Mouse (Mus musculus) cortical plate, adult 2 months (tissue): Measurements from ENCODE around the gene Hspa12b. TPM values are rescaled to one million over a fixed set of nuclear protein-coding genes. Genes with fewer than 3 reads are reported as not detected.

Experiments used
- H3K27ac ChIP-seq: fragments of 200-500 bp; 2 replicates; pipeline ENCODE4 v1.5.1; 2012; ENCODE audit warnings: low read length, control low read depth, inconsistent platforms; ENCODE audit not compliant: insufficient read depth
- H3K4me1 ChIP-seq: fragments of 200-500 bp; 2 replicates; pipeline ENCODE4 v1.6.1; 2011; ENCODE audit warnings: low read length; ENCODE audit not compliant: control insufficient read depth, insufficient read depth
- H3K4me3 ChIP-seq: fragments of 200-500 bp; 2 replicates; pipeline ENCODE4 v1.5.1; 2011; ENCODE audit warnings: mild to moderate bottlenecking, low read length, control low read depth; ENCODE audit not compliant: insufficient read depth
- CTCF ChIP-seq: fragments of 200-500 bp; IDR thresholded peaks from 2 replicates; pipeline ENCODE4 v1.5.1; 2011; ENCODE audit warnings: mild to moderate bottlenecking, control low read depth, low read length; ENCODE audit not compliant: insufficient read depth; ENCODE audit errors: extremely low read depth
- POLR2A ChIP-seq: fragments of 200-500 bp; IDR thresholded peaks from 2 replicates; pipeline ENCODE4 v1.6.1; 2011; ENCODE audit warnings: mild to moderate bottlenecking, low read length, control low read depth; ENCODE audit not compliant: insufficient read depth; ENCODE audit errors: extremely low read depth
- polyA plus RNA-seq: library from polyadenylated mRNA; depleted of rRNA; stranded (reverse); fragments of >200 nt; gene quantifications from 2 replicates; pipeline ENCODE4 v1.2.3, GENCODE M21; 2012

Gene Hspa12b
- polyA plus RNA-seq, 1 experiment: 10.5 TPM

DNA sequence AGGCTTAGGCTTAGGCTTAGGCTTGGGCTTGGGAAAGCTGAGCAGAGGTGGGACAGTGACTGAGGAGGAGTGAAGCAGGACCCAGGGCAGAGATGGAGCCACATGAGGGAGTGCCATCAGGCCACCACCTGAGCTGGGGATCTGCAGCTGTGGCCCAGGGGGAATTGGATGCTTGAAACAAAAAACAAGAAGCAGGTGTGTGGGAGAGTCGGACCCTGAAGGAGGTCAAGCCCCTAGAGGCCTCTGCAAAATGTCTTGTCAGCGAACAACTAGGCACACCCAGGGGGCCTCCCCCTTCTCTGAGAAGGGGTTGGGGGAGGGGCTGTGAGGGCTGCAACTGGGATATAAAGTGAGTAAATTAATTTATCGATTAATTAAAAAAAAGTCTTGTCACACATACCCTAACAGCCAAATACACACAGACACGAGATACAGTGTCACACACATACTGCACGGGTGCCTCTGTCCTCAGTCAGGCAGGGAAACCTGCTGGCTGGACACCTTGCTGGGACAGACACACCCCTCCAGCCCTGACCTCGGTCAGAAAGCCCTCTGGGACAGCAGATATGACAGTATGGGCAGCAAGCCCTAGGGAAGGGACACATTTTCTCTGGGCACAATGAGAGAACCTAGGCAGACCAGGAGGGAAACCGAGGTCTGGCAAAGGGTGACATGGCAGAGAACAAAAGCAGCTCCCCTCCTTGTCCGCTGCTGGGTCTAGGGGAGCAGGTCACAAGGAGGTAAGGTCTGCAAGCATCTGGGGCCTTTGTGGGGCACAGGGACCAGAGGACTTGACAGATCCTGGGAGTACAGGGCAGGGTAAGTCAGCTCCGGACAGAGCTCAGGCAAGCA is 890 bp upstream of the Hspa12b start:
- no peak for TF ChIP-seq POLR2A
- TF ChIP-seq CTCF: no peak
- Histone ChIP-seq H3K4me3 (no peak overlapping the region), H3K27ac (no peak overlapping the region), H3K4me1 (no peaks in the 10 kb centered on the region)

- Histone ChIP-seq H3K27ac (0 out of 2 replicates have a peak overlapping the region, but pooled peaks have one; percentile 61), H3K4me3 (peak overlapping the region; percentile 33; the same call in 1 of the 2 replicates), H3K4me1 (no peaks in the 10 kb centered on the region)
- TF ChIP-seq CTCF: no peak
- no peak for TF ChIP-seq POLR2A
Observed at GRCm38 (mm10) chr2:131128211-131128610, 1.1 kb downstream of the Hspa12b start.

DNA sequence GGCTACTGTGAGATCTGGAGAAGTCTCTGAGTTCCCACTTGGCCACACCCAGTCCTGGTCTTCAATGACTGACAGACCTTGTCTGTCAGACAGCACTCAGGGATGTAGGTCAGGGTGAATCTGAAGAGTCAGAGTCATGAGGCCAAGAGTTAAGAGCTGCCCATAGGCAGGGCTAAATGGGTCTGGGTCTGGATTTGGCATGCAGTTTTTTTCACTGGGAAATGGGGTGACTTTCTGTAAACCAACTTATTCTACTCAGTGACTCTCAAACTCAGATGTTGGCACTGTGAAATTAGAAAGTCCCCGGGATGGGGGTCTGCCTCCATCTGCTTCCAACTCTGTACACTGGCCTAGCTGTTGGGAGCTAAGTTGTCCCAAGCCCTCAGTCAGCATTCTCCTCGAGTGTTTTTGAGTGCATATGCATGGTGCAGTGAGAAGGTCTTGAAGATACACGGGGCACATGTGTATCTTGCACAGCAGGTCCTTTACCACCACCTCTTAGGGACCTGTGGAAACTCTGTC is 1.6 kb downstream of the Hspa12b start:
- no peaks in the 10 kb centered on the region for H3K4me1 ChIP-seq
- 0 out of 2 replicates have a peak overlapping the region, but pooled peaks have one; percentile 61 for H3K27ac ChIP-seq
- no peak overlapping the region for H3K4me3 ChIP-seq
- TF ChIP-seq POLR2A (no peak), CTCF (no peak)

DNA sequence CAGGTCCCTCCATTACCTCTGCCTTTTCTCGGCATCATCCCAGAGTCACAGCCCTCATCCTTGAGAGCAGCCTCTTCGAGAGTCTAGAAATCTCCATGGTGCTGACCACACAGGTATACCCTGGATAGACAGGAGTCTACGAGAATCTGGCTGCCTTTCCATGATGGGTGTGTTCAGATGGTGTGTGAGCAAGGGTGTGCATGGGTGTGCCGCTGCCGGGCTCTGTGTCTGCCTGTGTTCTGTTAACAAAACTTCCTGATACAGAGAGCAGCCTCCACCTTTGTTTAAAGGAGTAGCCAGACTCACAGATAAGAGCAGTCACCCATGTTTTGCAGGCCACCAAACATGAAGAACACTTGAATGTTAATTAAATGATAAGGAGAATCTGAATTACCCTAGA is 2.8 kb downstream of the Hspa12b start:
- TF ChIP-seq CTCF: no peak
- TF ChIP-seq POLR2A: no peak
- H3K4me3 ChIP-seq: no peak overlapping the region
- no peak overlapping the region for H3K27ac ChIP-seq
- H3K4me1 ChIP-seq: no peaks in the 10 kb centered on the region

DNA sequence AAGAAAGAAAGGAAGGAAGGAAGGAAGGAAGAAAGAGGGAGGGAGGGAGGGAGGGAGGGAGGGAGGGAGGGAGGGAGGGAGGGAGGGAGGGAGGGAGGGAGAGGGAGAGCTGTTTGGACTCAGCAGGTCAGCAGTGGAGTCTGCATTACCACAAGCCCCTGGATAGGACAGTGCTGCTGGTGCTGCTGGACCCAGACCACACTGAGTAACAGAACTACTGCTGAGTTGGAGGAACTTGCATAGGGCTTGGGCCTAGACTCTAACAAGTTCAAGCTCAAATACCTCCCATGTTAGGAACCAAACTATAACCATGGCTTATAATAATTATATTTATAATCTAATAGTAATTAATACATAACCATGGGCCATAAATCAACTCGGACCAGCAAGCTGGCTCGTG is 3.8 kb downstream of the Hspa12b start:
- no peak overlapping the region for H3K4me3 ChIP-seq
- TF ChIP-seq CTCF (no peak), POLR2A (no peak)
- H3K27ac ChIP-seq: no peak overlapping the region
- no peaks in the 10 kb centered on the region for H3K4me1 ChIP-seq

DNA sequence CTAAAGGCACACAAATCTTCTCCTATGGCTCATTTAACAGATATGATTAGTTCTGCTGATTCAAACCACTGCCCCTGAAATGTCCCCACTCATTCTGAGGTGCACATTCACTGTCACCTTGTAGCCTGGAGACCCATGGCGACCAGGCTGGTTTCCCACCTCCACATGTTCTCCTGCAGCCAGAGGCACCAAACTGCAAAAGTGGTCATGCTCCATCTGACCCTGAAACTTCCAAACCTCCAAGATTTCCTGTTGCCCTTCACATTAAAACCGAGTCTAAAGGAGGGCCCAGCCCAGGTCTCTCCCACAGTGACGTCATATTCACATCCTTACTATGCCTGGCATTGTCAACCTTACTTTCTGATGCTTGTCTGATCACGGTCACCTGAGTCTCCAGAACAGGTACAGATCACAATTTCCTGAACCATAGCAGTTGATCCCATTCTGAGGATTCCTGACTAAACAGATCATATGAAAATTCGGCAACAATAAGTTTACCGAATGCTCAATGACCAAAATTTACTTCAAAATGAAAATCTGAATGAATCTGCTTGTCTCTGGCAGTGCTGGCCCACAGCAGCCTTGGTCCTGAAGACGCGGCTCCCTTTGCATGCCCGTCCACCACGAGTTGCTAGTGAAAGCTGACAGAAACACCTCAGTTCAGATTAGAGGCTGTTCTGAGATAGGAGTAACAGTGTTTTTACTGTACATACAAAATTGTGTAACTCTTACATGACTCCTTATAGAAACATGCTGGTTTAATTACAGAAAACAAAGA is 5.2 kb downstream of the Hspa12b start:
- H3K27ac ChIP-seq: no peak overlapping the region
- H3K4me3 ChIP-seq: no peak overlapping the region
- TF ChIP-seq CTCF (no peak), POLR2A (no peak)
- H3K4me1 ChIP-seq: no peaks in the 10 kb centered on the region

DNA sequence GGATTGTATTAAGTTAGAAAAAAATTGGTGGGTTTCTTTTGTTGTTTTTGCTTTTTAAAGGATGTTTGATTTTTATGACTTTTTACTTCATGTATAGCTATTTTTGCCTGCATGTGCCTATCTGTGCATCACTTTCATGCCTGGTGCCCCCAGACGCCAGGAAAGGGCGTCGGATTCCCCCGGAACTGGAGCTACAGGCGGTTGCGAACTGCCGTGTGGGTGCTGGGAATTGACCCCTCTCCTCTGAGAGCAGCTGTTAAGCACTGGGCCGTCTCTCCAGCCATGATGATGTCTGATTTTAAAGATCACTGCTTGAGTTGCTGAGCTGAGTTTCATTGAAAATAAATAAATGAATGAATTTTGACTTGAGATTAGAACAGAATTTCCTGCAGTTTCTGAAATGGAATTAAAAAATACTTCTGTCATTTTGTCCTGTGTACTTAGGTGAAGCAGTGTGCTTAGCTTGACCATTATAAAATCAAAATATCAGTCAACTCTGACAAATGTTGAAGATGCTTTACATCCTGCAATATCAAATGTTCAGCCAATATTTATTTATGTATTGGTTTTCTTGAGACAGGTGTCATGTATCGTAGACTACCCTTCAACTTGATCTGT is 6.0 kb downstream of the Hspa12b start, which contains the start of gene Gm11037:
Gene Gm11037 (plus strand): TSS at position 568 of the 618 bp plus-strand sequence.
- TF ChIP-seq POLR2A: no peak
- TF ChIP-seq CTCF: no peak
- no peak within 1 kb of the TSS for H3K27ac ChIP-seq
- no peak within 1 kb of the TSS for H3K4me3 ChIP-seq
- H3K4me1 ChIP-seq: no peaks in the 10 kb centered on the region

DNA sequence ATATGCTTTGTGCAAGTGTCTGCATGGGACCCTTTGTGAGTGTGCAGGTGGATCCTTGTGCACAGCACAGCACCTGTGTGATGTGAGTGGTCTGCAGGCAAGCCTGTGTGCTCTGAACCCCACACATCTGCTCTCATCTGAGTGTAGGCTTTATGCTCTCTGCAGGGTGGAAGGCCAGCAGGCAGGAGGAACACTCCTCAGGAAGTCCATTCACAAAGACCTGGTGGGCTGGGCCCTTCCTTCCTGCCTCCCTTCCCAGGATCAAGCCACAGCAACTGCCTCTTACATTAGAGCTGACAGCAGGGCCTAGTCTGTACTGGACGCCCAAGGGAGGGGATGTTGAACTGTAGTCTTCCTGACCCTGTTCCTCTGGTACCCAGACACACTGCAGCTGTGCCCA is 7.3 kb downstream of the Hspa12b start:
- H3K4me3 ChIP-seq: no peak overlapping the region
- no peak for TF ChIP-seq CTCF
- 0 out of 2 replicates have a peak overlapping the region, but pooled peaks have one; percentile 11 for H3K27ac ChIP-seq
- no peaks in the 10 kb centered on the region for H3K4me1 ChIP-seq

DNA sequence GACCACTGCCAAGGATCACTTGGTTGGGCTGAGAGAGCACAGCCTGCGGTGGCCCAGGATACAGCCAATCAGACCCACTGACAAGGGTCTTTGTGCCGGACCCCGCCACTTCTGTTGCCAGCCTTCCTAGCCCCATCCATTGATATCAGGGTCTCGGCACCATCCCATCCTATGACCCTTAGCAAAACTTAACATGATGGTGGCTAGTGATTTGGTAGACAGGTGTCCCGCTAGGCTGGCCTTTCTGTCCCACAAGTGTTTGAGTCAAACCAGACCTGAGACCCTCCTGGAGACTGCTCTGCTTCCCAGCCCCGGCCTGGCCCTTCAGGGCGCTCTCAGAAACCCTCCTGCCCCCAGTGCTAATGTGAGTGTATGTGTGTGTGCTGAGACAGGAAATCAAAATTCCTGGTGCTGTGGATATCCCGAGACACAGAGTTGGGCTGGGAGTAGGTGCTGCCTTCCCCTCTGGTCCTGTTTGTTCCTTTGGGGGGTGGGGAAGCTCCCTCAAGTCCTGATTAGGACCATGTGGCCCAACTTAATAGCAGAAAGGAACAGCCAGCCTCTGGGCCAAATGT is 7.8 kb downstream of the Hspa12b start:
- no peak overlapping the region for H3K4me3 ChIP-seq
- H3K27ac ChIP-seq: peak overlapping the region; percentile 11; the same call in 1 of the 2 replicates
- H3K4me1 ChIP-seq: no peaks in the 10 kb centered on the region
- no peak for TF ChIP-seq CTCF
